ENCODE assay signal across 20 mouse cellular contexts in the genomic region with DNA sequence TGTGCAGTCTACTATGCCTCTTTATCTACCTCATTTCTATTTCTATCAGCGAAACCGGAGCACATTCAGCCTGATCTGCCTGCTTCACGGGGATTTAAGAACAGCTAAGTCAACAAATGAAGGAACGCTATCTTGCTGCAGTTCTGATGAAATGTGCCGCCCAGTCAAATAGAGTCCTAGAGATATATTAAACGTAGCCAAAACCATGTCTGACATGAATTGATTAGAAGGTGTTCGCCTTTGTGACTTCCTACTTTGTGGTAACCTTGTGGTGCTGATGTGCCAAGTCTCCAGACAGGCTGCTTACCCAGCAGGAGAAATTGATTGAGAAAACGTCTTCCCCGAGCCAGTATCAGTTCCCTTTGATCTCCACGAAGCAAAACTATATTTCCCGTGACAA.
DNase-seq lines count a peak whose midpoint lies in the region; ATAC-seq and TF ChIP-seq lines count a peak whose summit lies in the region.
"Had no signal": no experiment of that assay in that cellular context is flagged by ENCODE, and none has a peak within 500 bp of the region (broad histone marks: within the 10 kb centered on the region; RNA-seq: fewer than 3 reads in every experiment).

No protein-coding gene starts in this region.

- no peak overlapping the region for H3K4me3 ChIP-seq in liver, adult 2 months (ENCODE audit: insufficient read depth, low read depth, low read length)
- H3K4me3 ChIP-seq in liver, embryonic 12.5 days = no peak overlapping the region
- H3K4me3 ChIP-seq in MEL (ENCODE audit: control insufficient read depth in 1 of 2, insufficient read depth in 1 of 2, low read depth in 2 of 2, low read length in 2 of 2) = peak overlapping the region; percentile 24 to 30; a peak in 3 of 4 replicates
- no peak overlapping the region for H3K4me3 ChIP-seq in left cerebral cortex, adult 2 months
- H3K4me3 ChIP-seq in forebrain, postnatal 0 days (ENCODE audit: low read depth, low read length) = no peak overlapping the region
- H3K4me3 ChIP-seq: embryonic facial prominence, embryonic 13.5 days; forebrain, embryonic 12.5 days; heart, embryonic 13.5 days; hindbrain, embryonic 12.5 days had no signal

- TF ChIP-seq CTCF in liver, adult 2 months (IDR thresholded peaks at IDR 0.05; ENCODE audit: low read depth, low read length) = no peak
- no peak for TF ChIP-seq CTCF in MEL (IDR thresholded peaks at IDR 0.05 in 2 of 3, conservative IDR thresholded peaks at IDR 0.05 in 1 of 3; ENCODE audit: control insufficient read depth in 1 of 3, insufficient read depth in 1 of 3, low read depth in 2 of 3, low read length in 3 of 3, poor library complexity in 1 of 3, severe bottlenecking in 1 of 3)
- TF ChIP-seq CTCF in left cerebral cortex, adult 2 months (IDR thresholded peaks at IDR 0.05) = no peak
- TF ChIP-seq CTCF in forebrain, postnatal 0 days (IDR thresholded peaks at IDR 0.05; ENCODE audit: low read depth) = no peak

- H3K4me1 ChIP-seq in liver, adult 2 months (ENCODE audit: control insufficient read depth, insufficient read depth, low read length) = peaks cover 12% of the 10 kb centered on the region; the same call in 1 of the 2 replicates
- H3K4me1 ChIP-seq in liver, embryonic 12.5 days = no peaks in the 10 kb centered on the region
- H3K4me1 ChIP-seq in MEL (ENCODE audit: control insufficient read depth in 1 of 2, insufficient read depth in 2 of 2, low read length in 2 of 2) = peaks cover 0 to 7% of the 10 kb centered on the region in 2 experiments; a peak in 3 of 4 replicates
- no peaks in the 10 kb centered on the region for H3K4me1 ChIP-seq in forebrain, postnatal 0 days (ENCODE audit: insufficient read depth)
- H3K4me1 ChIP-seq: embryonic facial prominence, embryonic 13.5 days; forebrain, embryonic 12.5 days; heart, embryonic 13.5 days; hindbrain, embryonic 12.5 days had no signal

- no peak overlapping the region for H3K4me2 ChIP-seq in liver, embryonic 12.5 days
- H3K4me2 ChIP-seq in forebrain, postnatal 0 days (ENCODE audit: low read depth) = no peak overlapping the region
- H3K4me2 ChIP-seq: embryonic facial prominence, embryonic 13.5 days; forebrain, embryonic 12.5 days; heart, embryonic 13.5 days; hindbrain, embryonic 12.5 days had no signal

- H3K36me3 ChIP-seq in liver, adult 2 months (ENCODE audit: control insufficient read depth, insufficient read depth, low read length) = peaks cover 15% of the 10 kb centered on the region
- H3K36me3 ChIP-seq in liver, embryonic 12.5 days = no peaks in the 10 kb centered on the region
- peaks cover 0 to 16% of the 10 kb centered on the region in 2 experiments; a peak in 2 of 4 replicates for H3K36me3 ChIP-seq in MEL (ENCODE audit: control insufficient read depth in 1 of 2, insufficient read depth in 2 of 2, low read length in 2 of 2)
- no peaks in the 10 kb centered on the region for H3K36me3 ChIP-seq in forebrain, postnatal 0 days (ENCODE audit: insufficient read depth)
- H3K36me3 ChIP-seq: embryonic facial prominence, embryonic 13.5 days; forebrain, embryonic 12.5 days; heart, embryonic 13.5 days; hindbrain, embryonic 12.5 days had no signal

- ATAC-seq in liver, embryonic 12.5 days = no peak
- ATAC-seq in granulocyte monocyte progenitor cell, adult 5-6 weeks (replicated peaks; ENCODE audit: poor library complexity, severe bottlenecking) = peak; percentile 80
- peak; percentile 94 for ATAC-seq in megakaryocyte-erythroid progenitor cell, adult 5-6 weeks (replicated peaks; ENCODE audit: low FRiP score, low TSS enrichment, poor library complexity, severe bottlenecking)
- ATAC-seq in forebrain, postnatal 0 days = no peak
- ATAC-seq: hindbrain, postnatal 0 days had no signal

- TF ChIP-seq POLR2A in liver, adult 2 months (IDR thresholded peaks at IDR 0.05; ENCODE audit: extremely low read depth, insufficient read depth, low read length) = no peak
- TF ChIP-seq POLR2A in MEL (IDR thresholded peaks at IDR 0.05; ENCODE audit: control insufficient read depth in 1 of 2, insufficient read depth in 1 of 2, low read depth in 1 of 2, low read length in 2 of 2, poor library complexity in 1 of 2) = no peak

- intact Hi-C loops in left cerebral cortex, adult 2 months (cut with DNase I) = no loop called here

- no peaks in the 10 kb centered on the region for H3K79me2 ChIP-seq in liver, adult 2 months (ENCODE audit: control insufficient read depth, insufficient read depth, low read length)
- no peaks in the 10 kb centered on the region for H3K79me2 ChIP-seq in MEL (ENCODE audit: control insufficient read depth, insufficient read depth, low read length, poor library complexity)

- peak; percentile 87 to 93 for TF ChIP-seq EP300 in MEL (IDR thresholded peaks at IDR 0.05; ENCODE audit: low read depth in 1 of 2, low read length in 2 of 2)

- TF ChIP-seq RAD21 in MEL (IDR thresholded peaks at IDR 0.05; ENCODE audit: low read depth, low read length) = no peak

- H3K9me3 ChIP-seq in liver, embryonic 12.5 days (replicated peaks) = no peaks in the 10 kb centered on the region
- no peaks in the 10 kb centered on the region for H3K9me3 ChIP-seq in MEL (replicated peaks; ENCODE audit: insufficient read depth, low read length)
- no peaks in the 10 kb centered on the region for H3K9me3 ChIP-seq in forebrain, postnatal 0 days (ENCODE audit: low read length)
- H3K9me3 ChIP-seq: embryonic facial prominence, embryonic 13.5 days; forebrain, embryonic 12.5 days; heart, embryonic 13.5 days; hindbrain, embryonic 12.5 days had no signal

- H3K9ac ChIP-seq in liver, adult 2 months (ENCODE audit: low read depth, low read length) = peak overlapping the region; percentile 30; the same call in 1 of the 2 replicates
- H3K9ac ChIP-seq in liver, embryonic 12.5 days = no peak overlapping the region
- H3K9ac ChIP-seq in MEL (ENCODE audit: control insufficient read depth, low read depth, low read length, poor library complexity, severe bottlenecking) = peak overlapping the region; percentile 30
- H3K9ac ChIP-seq in forebrain, postnatal 0 days = no peak overlapping the region
- H3K9ac ChIP-seq: embryonic facial prominence, embryonic 13.5 days; forebrain, embryonic 12.5 days; heart, embryonic 13.5 days; hindbrain, embryonic 12.5 days had no signal

- no peak overlapping the region; the same call in 1 of the 2 replicates for H3K27ac ChIP-seq in liver, adult 2 months (replicated peaks; ENCODE audit: insufficient read depth, low read depth, low read length)
- H3K27ac ChIP-seq in liver, embryonic 12.5 days = no peak overlapping the region
- H3K27ac ChIP-seq in MEL (ENCODE audit: control insufficient read depth, low read depth, low read length) = peak overlapping the region; percentile 68
- H3K27ac ChIP-seq in left cerebral cortex, adult 2 months = no peak overlapping the region
- no peak overlapping the region for H3K27ac ChIP-seq in forebrain, postnatal 0 days (ENCODE audit: low read depth, low read length)
- H3K27ac ChIP-seq: embryonic facial prominence, embryonic 13.5 days; forebrain, embryonic 12.5 days; heart, embryonic 13.5 days; hindbrain, embryonic 12.5 days; hindbrain, postnatal 0 days had no signal

- 27% methylated on average over 11 of the region's 11 CpGs for WGBS in liver, adult 2 months
- 26% methylated on average over 11 of the region's 11 CpGs for WGBS in liver, embryonic 12.5 days (ENCODE audit: insufficient replicate concordance)
- 81% methylated on average over 11 of the region's 11 CpGs for WGBS in forebrain, postnatal 0 days

- peak; percentile 70 for DNase-seq in liver, adult 2 months (ENCODE audit: extremely low read depth, low read depth, low spot score)
- peak; percentile 90 for DNase-seq in MEL (ENCODE audit: low read depth, low spot score)
- no peak for DNase-seq in spleen, postnatal 36 days (ENCODE audit: low spot score in 2 of 2)
- DNase-seq in left cerebral cortex, adult 2 months (ENCODE audit: extremely low spot score in 1 of 2, low spot score in 2 of 2) = no peak
- DNase-seq in forebrain, postnatal 0 days = no peak
- DNase-seq: adrenal gland, adult 8-10 months; cerebellum, adult 11-12 months; cerebellum, adult 9-10 months; cerebellum, postnatal 25 days; gastrocnemius, postnatal 25 days; heart, adult 11 months; heart, postnatal 36 days had no signal

- no peaks in the 10 kb centered on the region for H3K27me3 ChIP-seq in liver, adult 2 months (ENCODE audit: control insufficient read depth, insufficient read depth, low read length)
- H3K27me3 ChIP-seq in liver, embryonic 12.5 days (replicated peaks) = no peaks in the 10 kb centered on the region
- H3K27me3 ChIP-seq in MEL (ENCODE audit: control insufficient read depth in 1 of 2, insufficient read depth in 2 of 2, low read length in 2 of 2) = no peaks in the 10 kb centered on the region
- no peaks in the 10 kb centered on the region for H3K27me3 ChIP-seq in forebrain, postnatal 0 days (ENCODE audit: insufficient read depth, low read length)
- H3K27me3 ChIP-seq: embryonic facial prominence, embryonic 13.5 days; forebrain, embryonic 12.5 days; heart, embryonic 13.5 days; hindbrain, embryonic 12.5 days had no signal

TF ChIP-seq in MEL, 35 proteins besides CTCF, POLR2A, EP300 and RAD21:
- TF ChIP-seq ETS1 (IDR thresholded peaks at IDR 0.05; ENCODE audit: low read depth, low read length) (peak; percentile 86), GATA1 (IDR thresholded peaks at IDR 0.05; ENCODE audit: low read depth, low read length) (peak; percentile 92), BHLHE40 (IDR thresholded peaks at IDR 0.05; ENCODE audit: borderline replicate concordance, low read depth, low read length) (peak; percentile 71), ZNF384 (IDR thresholded peaks at IDR 0.05; ENCODE audit: low read depth, low read length) (peak; percentile 44; the same call in 1 of the 2 replicates), RCOR1 (IDR thresholded peaks at IDR 0.05; ENCODE audit: low read depth, low read length) (peak; percentile 85), MXI1 (IDR thresholded peaks at IDR 0.05; ENCODE audit: low read depth, low read length) (peak; percentile 49; the same call in 1 of the 2 replicates), SIN3A (IDR thresholded peaks at IDR 0.05; ENCODE audit: low read length) (peak; percentile 41; the same call in 1 of the 2 replicates), TAL1 (IDR thresholded peaks at IDR 0.05; ENCODE audit: low read length) (peak; percentile 87), USF1 (IDR thresholded peaks at IDR 0.05; ENCODE audit: low read depth, low read length) (no peak), MAZ (IDR thresholded peaks at IDR 0.05; ENCODE audit: low read depth, low read length) (no peak), ZMIZ1 (IDR thresholded peaks at IDR 0.05; ENCODE audit: low read depth, low read length) (no peak), MYC (IDR thresholded peaks at IDR 0.05; ENCODE audit: low read depth, low read length) (peak; percentile 33; the same call in 1 of the 2 replicates), POLR2AphosphoS2 (IDR thresholded peaks at IDR 0.05; ENCODE audit: low read length) (no peak), TCF12 (IDR thresholded peaks at IDR 0.05; ENCODE audit: low read depth, low read length) (peak; percentile 93), HCFC1 (IDR thresholded peaks at IDR 0.05; ENCODE audit: low read depth, low read length) (0 out of 2 replicates have a peak, but pooled peaks have one; percentile 16), KAT2A (conservative IDR thresholded peaks at IDR 0.05; ENCODE audit: low read depth, low read length) (no peak)

Comparison
In these comparisons a context has a peak if more than half of its experiments do, and no peak if none do; other contexts are left out.
1. H3K9ac ChIP-seq: peak in liver, adult 2 months (single experiment) and MEL (single experiment); none in liver, embryonic 12.5 days (single experiment) and forebrain, postnatal 0 days (single experiment).
2. DNase-seq: peak in liver, adult 2 months (single experiment) and MEL (single experiment); none in spleen, postnatal 36 days (0 of 2), left cerebral cortex, adult 2 months (0 of 2) and forebrain, postnatal 0 days (single experiment).
3. H3K4me3 ChIP-seq: peak in MEL (2 of 2); none in liver, adult 2 months (single experiment), liver, embryonic 12.5 days (single experiment), left cerebral cortex, adult 2 months (single experiment) and forebrain, postnatal 0 days (single experiment).
4. ATAC-seq: peak in granulocyte monocyte progenitor cell, adult 5-6 weeks (single experiment) and megakaryocyte-erythroid progenitor cell, adult 5-6 weeks (single experiment); none in liver, embryonic 12.5 days (single experiment) and forebrain, postnatal 0 days (single experiment).